Mouse (Mus musculus): ENCODE measurements around the gene Olfr1310. TPM values are rescaled to one million over a fixed set of nuclear protein-coding genes. Genes with fewer than 3 reads are reported as not detected.
"Not testable (repeated sequence)": the region's sequence is repeated elsewhere in the genome, so short reads cannot be mapped to it uniquely, and the experiment has no call there.

Gene Olfr1310
- not detected in 2 replicates for polyA plus RNA-seq (2015; fragmentation: Nextera tagmentation; extraction: Ambion mirVana)

- Histone ChIP-seq H3K4me1 (replicated peaks) (no peaks in the 10 kb centered on the region), H3K4me2 (no peak within 1 kb of the TSS), H3K36me3 (no peaks in the 10 kb centered on the region), H3K4me3 (no peak within 1 kb of the TSS), H3K27me3 (no peaks in the 10 kb centered on the region), H3K27ac (replicated peaks) (no peak within 1 kb of the TSS), H3K9me3 (no peaks in the 10 kb centered on the region), H3K9ac (no peak within 1 kb of the TSS)
- no peak for ATAC-seq (ENCODE audit: low read depth)
Measured at GRCm38 (mm10) chr2:112012608-112013007, at the start of gene Olfr1310. Gene Olfr1310 (minus strand): TSS chr2:112012708.

GRCm38 (mm10) chr2:112050138-112050537, 37.6 kb upstream of the Olfr1310 start, which contains the start of gene Olfr1312:
Gene Olfr1312 (minus strand): TSS chr2:112050238.
- Histone ChIP-seq H3K4me2 (no peak within 1 kb of the TSS), H3K27me3 (no peaks in the 10 kb centered on the region), H3K9me3 (no peaks in the 10 kb centered on the region), H3K4me1 (replicated peaks) (no peaks in the 10 kb centered on the region), H3K9ac (no peak within 1 kb of the TSS), H3K27ac (replicated peaks) (no peak within 1 kb of the TSS), H3K36me3 (no peaks in the 10 kb centered on the region), H3K4me3 (no peak within 1 kb of the TSS)
- WGBS, result 41% methylated on average over 1 of the region's 1 CpGs
- no peak for ATAC-seq (ENCODE audit: low read depth)

DNA sequence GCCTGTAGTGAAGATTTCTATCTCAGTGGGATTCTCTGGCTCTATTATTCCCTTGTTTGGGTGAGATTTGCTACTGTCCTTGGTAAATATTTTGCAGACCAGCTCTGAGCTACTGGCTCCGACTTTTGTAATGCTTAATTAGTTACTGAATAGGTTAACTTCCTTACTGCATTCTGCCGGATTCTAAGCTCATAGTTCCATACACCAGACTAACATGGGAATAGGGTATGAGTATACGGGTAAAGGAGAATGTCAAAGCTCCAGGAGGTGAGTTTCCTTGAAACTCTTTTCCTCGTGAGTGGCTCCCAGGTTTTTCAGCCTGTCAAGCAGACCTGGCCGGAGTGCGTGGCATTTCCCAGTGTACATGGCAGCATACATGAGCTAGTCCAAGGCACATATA, 14.5 kb upstream of the Olfr1310 start:
- H3K4me3 ChIP-seq; ATAC-seq (ENCODE audit: low read depth); H3K4me2 ChIP-seq; H3K27me3 ChIP-seq; H3K4me1 ChIP-seq (replicated peaks); H3K36me3 ChIP-seq; H3K9ac ChIP-seq; H3K27ac ChIP-seq (replicated peaks); H3K9me3 ChIP-seq: not testable (repeated sequence)
- WGBS, result 62% methylated on average over 6 of the region's 6 CpGs

DNA sequence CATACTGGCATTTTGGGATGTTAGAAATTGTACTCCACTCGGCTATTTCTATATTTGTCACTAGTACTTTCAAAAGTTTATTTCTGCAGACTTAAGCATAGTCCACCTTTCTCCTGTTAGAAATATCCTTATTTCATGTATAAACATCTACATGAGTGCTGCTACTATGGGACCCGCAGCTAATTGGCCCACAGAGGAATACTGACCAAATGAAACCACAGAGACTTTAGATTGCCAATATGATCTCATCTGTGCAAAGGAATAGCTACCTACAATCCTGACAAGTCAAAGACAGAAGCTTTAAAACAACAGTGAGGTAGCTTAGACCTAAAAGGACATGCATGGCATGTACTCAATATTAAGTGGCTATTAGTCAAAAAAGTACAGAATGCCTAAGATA, 11.8 kb upstream of the Olfr1310 start, which contains the start of gene Olfr1311:
Gene Olfr1311, minus strand, starts transcription at position 101 of the 400 bp plus-strand sequence.
- WGBS, result 88% methylated on average over 2 of the region's 2 CpGs
- H3K4me1 ChIP-seq (replicated peaks), result no peaks in the 10 kb centered on the region
- no peaks in the 10 kb centered on the region for H3K36me3 ChIP-seq
- no peak for ATAC-seq (ENCODE audit: low read depth)
- no peak within 1 kb of the TSS for H3K27ac ChIP-seq (replicated peaks)
- no peak within 1 kb of the TSS for H3K4me2 ChIP-seq
- H3K9me3 ChIP-seq, result no peaks in the 10 kb centered on the region
- H3K9ac ChIP-seq, result no peak within 1 kb of the TSS
- H3K4me3 ChIP-seq, result no peak within 1 kb of the TSS
- H3K27me3 ChIP-seq, result no peaks in the 10 kb centered on the region

DNA sequence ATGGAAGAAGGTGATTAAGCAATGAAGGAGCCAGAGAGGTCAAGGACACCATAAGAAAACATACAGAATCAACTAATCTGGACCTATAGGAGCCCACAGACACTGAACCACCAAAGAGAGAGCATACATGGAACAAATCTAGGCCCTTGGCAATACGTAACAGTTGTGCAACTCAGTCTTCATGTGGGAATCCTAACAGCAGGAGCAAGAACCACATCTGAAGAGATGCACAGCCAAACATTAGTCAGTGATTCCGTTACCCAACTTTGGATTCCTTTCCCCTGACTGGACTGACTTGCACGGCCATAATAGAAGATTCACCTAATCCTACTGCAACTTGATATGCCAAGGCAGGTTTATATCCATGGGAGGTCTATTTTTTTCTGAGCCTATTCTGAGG, 2.4 kb upstream of the Olfr1310 start:
- no peak for ATAC-seq (ENCODE audit: low read depth)
- Histone ChIP-seq H3K4me1 (replicated peaks) (no peaks in the 10 kb centered on the region), H3K4me3 (no peak overlapping the region), H3K9me3 (no peaks in the 10 kb centered on the region), H3K9ac (no peak overlapping the region), H3K27me3 (no peaks in the 10 kb centered on the region), H3K36me3 (no peaks in the 10 kb centered on the region), H3K4me2 (no peak overlapping the region), H3K27ac (replicated peaks) (no peak overlapping the region)
- WGBS, result 89% methylated on average over 3 of the region's 3 CpGs

DNA sequence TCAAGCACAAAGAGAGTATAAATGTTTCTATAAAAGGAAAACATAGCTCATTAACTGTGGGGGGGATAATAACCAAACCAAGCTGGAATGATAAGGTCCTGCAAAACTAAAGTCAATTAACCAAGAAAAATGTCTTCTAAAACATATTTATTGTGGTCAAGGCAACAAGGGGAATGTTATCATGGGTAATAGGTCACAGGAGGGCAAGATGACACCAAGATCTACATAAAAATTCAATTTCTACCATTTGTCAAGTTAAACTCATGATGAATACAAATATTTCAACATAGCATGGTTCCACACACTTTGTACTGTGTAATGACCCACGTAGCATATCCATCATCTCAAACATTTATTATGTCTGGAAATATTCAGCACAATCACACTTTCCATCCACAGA, 22.3 kb downstream of the Olfr1310 start, which contains the start of gene Olfr1309:
Gene Olfr1309, minus strand, starts transcription at position 101 of the 400 bp plus-strand sequence.
- Histone ChIP-seq H3K36me3 (no peaks in the 10 kb centered on the region), H3K27ac (replicated peaks) (no peak within 1 kb of the TSS), H3K4me2 (no peak within 1 kb of the TSS), H3K4me1 (replicated peaks) (no peaks in the 10 kb centered on the region), H3K27me3 (no peaks in the 10 kb centered on the region), H3K9ac (no peak within 1 kb of the TSS), H3K4me3 (no peak within 1 kb of the TSS), H3K9me3 (no peaks in the 10 kb centered on the region)
- 63% methylated on average over 1 of the region's 1 CpGs for WGBS
- no peak for ATAC-seq (ENCODE audit: low read depth)

DNA sequence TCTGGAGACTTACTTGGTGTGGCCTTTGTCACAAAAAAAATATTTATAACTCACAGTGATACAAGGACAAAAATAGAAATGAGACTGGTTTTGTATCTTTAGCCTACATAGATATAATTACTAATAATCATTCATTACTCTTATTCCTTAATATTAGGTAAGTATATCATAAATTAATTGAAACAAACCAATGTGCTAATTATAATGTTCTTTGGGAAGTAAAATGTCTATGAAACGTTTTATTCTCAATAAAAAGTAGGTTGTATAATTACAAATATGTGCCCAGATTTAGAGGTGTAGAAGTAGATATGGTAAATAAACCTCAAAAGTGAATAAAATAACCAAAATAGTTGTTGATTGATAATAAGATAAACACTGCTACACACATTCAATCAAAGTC, 47.7 kb downstream of the Olfr1310 start, which contains the start of gene Olfr1308:
Gene Olfr1308, minus strand, starts transcription at position 101 of the 400 bp plus-strand sequence.
- no peak for ATAC-seq (ENCODE audit: low read depth)
- Histone ChIP-seq H3K27me3 (no peaks in the 10 kb centered on the region), H3K27ac (replicated peaks) (no peak within 1 kb of the TSS), H3K9ac (no peak within 1 kb of the TSS), H3K4me2 (no peak within 1 kb of the TSS), H3K9me3 (no peaks in the 10 kb centered on the region), H3K4me1 (replicated peaks) (no peaks in the 10 kb centered on the region), H3K4me3 (no peak within 1 kb of the TSS), H3K36me3 (no peaks in the 10 kb centered on the region)
- WGBS, result 66% methylated on average over 1 of the region's 1 CpGs

Other genes starting within 250 kb of the Olfr1310 start
- gene Olfr1302, start 235.3 kb downstream of the Olfr1310 start, polyA plus RNA-seq (2015; fragmentation: Nextera tagmentation; extraction: Ambion mirVana), result not detected in 2 replicates
- not detected in 2 replicates for gene Olfr1303, start 192.4 kb downstream of the Olfr1310 start, polyA plus RNA-seq (2015; fragmentation: Nextera tagmentation; extraction: Ambion mirVana)
- not detected in 2 replicates for gene Olfr1305, start 135.6 kb downstream of the Olfr1310 start, polyA plus RNA-seq (2015; fragmentation: Nextera tagmentation; extraction: Ambion mirVana)
- not detected in 2 replicates for gene Olfr1306, start 96.4 kb downstream of the Olfr1310 start, polyA plus RNA-seq (2015; fragmentation: Nextera tagmentation; extraction: Ambion mirVana)
- gene Olfr1307, start 63.3 kb downstream of the Olfr1310 start, polyA plus RNA-seq (2015; fragmentation: Nextera tagmentation; extraction: Ambion mirVana), result 0.01 TPM in 1 of 2 replicates, not detected in the other
- gene Olfr1308, start 47.8 kb downstream of the Olfr1310 start, polyA plus RNA-seq (2015; fragmentation: Nextera tagmentation; extraction: Ambion mirVana), result not detected in 2 replicates
- not detected in 2 replicates for gene Olfr1309, start 22.4 kb downstream of the Olfr1310 start, polyA plus RNA-seq (2015; fragmentation: Nextera tagmentation; extraction: Ambion mirVana)
- gene Olfr1311, start 11.7 kb upstream of the Olfr1310 start, polyA plus RNA-seq (2015; fragmentation: Nextera tagmentation; extraction: Ambion mirVana), result not detected in 2 replicates
- gene Olfr1312, start 37.5 kb upstream of the Olfr1310 start, polyA plus RNA-seq (2015; fragmentation: Nextera tagmentation; extraction: Ambion mirVana), result not detected in 2 replicates
- not detected in 2 replicates for gene Olfr1313, start 65.1 kb upstream of the Olfr1310 start, polyA plus RNA-seq (2015; fragmentation: Nextera tagmentation; extraction: Ambion mirVana)
- gene Olfr1314, start 84.1 kb upstream of the Olfr1310 start, polyA plus RNA-seq (2015; fragmentation: Nextera tagmentation; extraction: Ambion mirVana), result not detected in 2 replicates
- gene Olfr1315-ps1, start 102.7 kb upstream of the Olfr1310 start, polyA plus RNA-seq (2015; fragmentation: Nextera tagmentation; extraction: Ambion mirVana), result not detected in 2 replicates
- gene Olfr1316, start 122.3 kb upstream of the Olfr1310 start, polyA plus RNA-seq (2015; fragmentation: Nextera tagmentation; extraction: Ambion mirVana), result not detected in 2 replicates
- not detected in 2 replicates for gene Olfr1317, start 127.6 kb upstream of the Olfr1310 start, polyA plus RNA-seq (2015; fragmentation: Nextera tagmentation; extraction: Ambion mirVana)
- gene Olfr1318, start 141.5 kb upstream of the Olfr1310 start, polyA plus RNA-seq (2015; fragmentation: Nextera tagmentation; extraction: Ambion mirVana), result 0.06 TPM in 1 of 2 replicates, not detected in the other
- 18.5 and 21.7 TPM in 2 replicates for gene Lpcat4, start 226.8 kb upstream of the Olfr1310 start, polyA plus RNA-seq (2015; fragmentation: Nextera tagmentation; extraction: Ambion mirVana)
- 0.11 TPM in 1 of 2 replicates, not detected in the other for gene Nutm1, start 246.6 kb upstream of the Olfr1310 start, polyA plus RNA-seq (2015; fragmentation: Nextera tagmentation; extraction: Ambion mirVana)
- gene Nop10, start 249.2 kb upstream of the Olfr1310 start, polyA plus RNA-seq (2015; fragmentation: Nextera tagmentation; extraction: Ambion mirVana), result 163 and 172 TPM in 2 replicates